Mouse (Mus musculus) G1E (cell line): ENCODE data around the gene Ttll9.

ENCODE experiments used
- CTCF ChIP-seq: IDR thresholded peaks from 2 replicates; pipeline ENCODE4 v1.5.1; 2012; ENCODE audit warnings: low read depth, low read length, inconsistent platforms, mixed read lengths
- GATA1 ChIP-seq: IDR thresholded peaks from 2 replicates; pipeline ENCODE4 v1.6.1; 2012; ENCODE audit warnings: borderline replicate concordance, low read length, inconsistent platforms, mixed read lengths
- GATA2 ChIP-seq: IDR thresholded peaks from 2 replicates; pipeline ENCODE4 v1.6.1; 2012; ENCODE audit warnings: low read depth, low read length, inconsistent platforms, borderline replicate concordance
- TAL1 ChIP-seq: conservative IDR thresholded peaks from 2 replicates; pipeline ENCODE4 v1.6.1; 2012; ENCODE audit warnings: low read depth, low read length, inconsistent platforms, mixed read lengths

- TF ChIP-seq CTCF: no peak
- no peak for TF ChIP-seq TAL1
- no peak for TF ChIP-seq GATA2
- TF ChIP-seq GATA1: no peak
Observed at GRCm38 (mm10) chr2:153031126-153032082, 69.1 kb downstream of the Ttll9 start, which contains the start of gene Xkr7.
